Mouse (Mus musculus): Measurements from ENCODE around the gene Olfr993.

DNA sequence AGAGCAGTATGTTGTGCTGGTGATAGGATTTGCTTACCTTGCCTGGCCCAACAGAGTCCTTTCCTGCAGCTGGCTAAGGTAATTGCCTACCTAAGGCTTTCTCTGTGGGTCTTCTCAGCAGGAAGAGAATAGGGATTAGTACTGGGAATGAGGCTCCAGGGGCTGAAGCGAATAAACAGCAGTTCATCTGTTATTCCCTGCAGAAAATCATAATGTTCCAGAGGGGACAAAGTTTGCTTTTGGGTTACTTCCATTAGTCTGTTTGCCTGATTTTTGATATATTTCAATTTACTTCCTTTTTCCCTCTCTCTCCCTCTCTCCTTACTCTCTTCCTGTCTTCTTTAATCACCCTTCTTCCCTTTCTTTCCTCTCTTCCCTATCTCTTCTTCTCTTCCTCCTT is 28.9 kb upstream of the Olfr993 start, which contains the start of gene Olfr995:
- TF ChIP-seq MAFK (IDR thresholded peaks at IDR 0.05; ENCODE audit: insufficient read depth, low read depth, low read length), result no peak
- no peak for TF ChIP-seq ZC3H11A (IDR thresholded peaks at IDR 0.05; ENCODE audit: borderline replicate concordance, low read depth, low read length)
- no peak for TF ChIP-seq ZNF384 (IDR thresholded peaks at IDR 0.05; ENCODE audit: low read depth, low read length)
- TF ChIP-seq HCFC1 (IDR thresholded peaks at IDR 0.05; ENCODE audit: borderline replicate concordance, insufficient read depth, low read length), result no peak
- no peak for TF ChIP-seq CHD2 (IDR thresholded peaks at IDR 0.05; ENCODE audit: low read depth, low read length)

Data from ES-E14 (cell line).